Mouse (Mus musculus): Measurements from ENCODE around the gene Kcnc3. TPM values are rescaled to one million over a fixed set of nuclear protein-coding genes. Genes with fewer than 3 reads are reported as not detected.

The Kcnc3 gene
- total RNA-seq, 2 experiments from 2014 or later = 2.0 to 2.3 TPM

GRCm38 (mm10) chr7:44651416-44651815 is 61.0 kb downstream of the Kcnc3 start:
- intact Hi-C loops (cut with DNase I) = loop anchor here (5.0 kb wide), 1 partner anchor 51 kb away; no protein-coding TSS in a partner anchor
- DNase-seq = no peak

- intact Hi-C loops (cut with DNase I) = loop anchor here (5.0 kb wide), 1 partner anchor 49 kb away; no protein-coding TSS in a partner anchor
- DNase-seq = no peak
These were observed 63.3 kb downstream of the Kcnc3 start for GRCm38 (mm10) chr7:44653773-44654172.

Other genes with a start within 250 kb of the Kcnc3 start
- 1 to 10 TPM; 1.7 to 3.4 TPM for gene Syt3, start 206.6 kb upstream of the Kcnc3 start, total RNA-seq (2021)
- under 1 TPM in 1 of 2 experiments, not detected in 1; 0.68 TPM for gene 1700008O03Rik, start 204.8 kb upstream of the Kcnc3 start, total RNA-seq (2021)
- gene Lrrc4b, start 161.6 kb upstream of the Kcnc3 start, total RNA-seq (2021) = 10 to 100 TPM; 20.5 to 21.6 TPM
- under 1 TPM; 0.65 to 0.75 TPM for gene Aspdh, start 125.3 kb upstream of the Kcnc3 start, total RNA-seq (2021)
- 100 to 1,000 TPM; 127 to 143 TPM for gene Josd2, start 122.7 kb upstream of the Kcnc3 start, total RNA-seq (2021)
- 10 to 100 TPM; 87.6 to 87.9 TPM for gene Emc10, start 94.1 kb upstream of the Kcnc3 start, total RNA-seq (2021)
- gene Fam71e1, start 94.1 kb upstream of the Kcnc3 start, total RNA-seq (2021) = 1 to 10 TPM; 3.1 to 3.2 TPM
- gene Mybpc2, start 66.0 kb upstream of the Kcnc3 start, total RNA-seq (2021) = 10 to 100 TPM; 16.5 to 20.1 TPM
- under 1 TPM; 0.31 to 0.51 TPM for gene Spib, start 58.6 kb upstream of the Kcnc3 start, total RNA-seq (2021)
- gene Pold1, start 41.8 kb upstream of the Kcnc3 start, total RNA-seq (2021) = 10 to 100 TPM; 11.9 to 14.0 TPM
- 10 to 100 TPM; 48.2 to 50.8 TPM for gene Nr1h2, start 36.7 kb upstream of the Kcnc3 start, total RNA-seq (2021)
- under 1 TPM; 0.43 to 0.78 TPM for gene Napsa, start 18.3 kb upstream of the Kcnc3 start, total RNA-seq (2021)
- gene Myh14, start 80.2 kb downstream of the Kcnc3 start, total RNA-seq (2021) = 100 to 1,000 TPM in 1 of 2 experiments, 10 to 100 TPM in 1; 81.8 to 110 TPM
- not detected for gene Izumo2, start 118.1 kb downstream of the Kcnc3 start, total RNA-seq (2021)
- 10 to 100 TPM; 25.3 to 26.7 TPM for gene Vrk3, start 157.7 kb downstream of the Kcnc3 start, total RNA-seq (2021)
- gene Zfp473, start 160.4 kb downstream of the Kcnc3 start, total RNA-seq (2021) = under 1 TPM; 0.06 to 0.14 TPM
- 10 to 100 TPM; 21.9 to 28.9 TPM for gene Nup62, start 225.4 kb downstream of the Kcnc3 start, total RNA-seq (2021)
- under 1 TPM; 0.89 TPM for gene Il4i1, start 225.7 kb downstream of the Kcnc3 start, total RNA-seq (2021)
- 10 to 100 TPM; 54.3 to 62.0 TPM for gene Atf5, start 226.0 kb downstream of the Kcnc3 start, total RNA-seq (2021)

Data from heart, postnatal 36 days (tissue).